Mouse (Mus musculus) hindbrain, embryonic 12.5 days (tissue): ENCODE measurements around the gene Cenpa. TPM values are rescaled to one million over a fixed set of nuclear protein-coding genes. Genes with fewer than 3 reads are reported as not detected.
A peak's percentile ranks its signal among the peaks of the same experiment; 100 is the strongest.
"Not testable (repeated sequence)": the region's sequence is repeated elsewhere in the genome, so short reads cannot be mapped to it uniquely, and the experiment has no call there.

Source experiments
- ATAC-seq: fragments of 200-750 bp; cut with Nextera tagmentation; 2 replicates; pipeline ENCODE4 v1.8.0; 2017; ENCODE audit warnings: moderate TSS enrichment; ENCODE audit not compliant: low FRiP score
- H3K27ac ChIP-seq: fragments of 300-500 bp; sonication (generic); 2 replicates; pipeline ENCODE4 v1.5.1; 2016; ENCODE audit warnings: mild to moderate bottlenecking
- H3K27me3 ChIP-seq: fragments of 300-500 bp; sonication (generic); 2 replicates; pipeline ENCODE4 v1.6.1; 2016; ENCODE audit warnings: mild to moderate bottlenecking
- H3K36me3 ChIP-seq: fragments of 300-500 bp; sonication (generic); 2 replicates; pipeline ENCODE4 v1.6.1; 2016; ENCODE audit warnings: mild to moderate bottlenecking
- H3K4me1 ChIP-seq: fragments of 300-500 bp; sonication (generic); 2 replicates; pipeline ENCODE4 v1.6.1; 2016
- H3K4me2 ChIP-seq: fragments of 300-500 bp; sonication (generic); replicated peaks from 2 replicates; pipeline ENCODE4 v1.6.1; 2016; ENCODE audit warnings: mild to moderate bottlenecking
- H3K4me3 ChIP-seq: fragments of 300-500 bp; sonication (generic); 2 replicates; pipeline ENCODE4 v1.5.1; 2016; ENCODE audit warnings: mild to moderate bottlenecking
- H3K9ac ChIP-seq: fragments of 300-500 bp; sonication (generic); 2 replicates; pipeline ENCODE4 v1.6.1; 2016; ENCODE audit warnings: mild to moderate bottlenecking, moderate library complexity
- H3K9me3 ChIP-seq: fragments of 300-500 bp; sonication (generic); replicated peaks from 2 replicates; pipeline ENCODE4 v1.6.1; 2016; ENCODE audit warnings: mild to moderate bottlenecking
- WGBS: fragments of 180-500 bp; shearing (Covaris S2); methylation state at CpG from one replicate; pipeline ENCODE4 v1.1.7; 2016; 5-methylcytosine and 5-hydroxymethylcytosine counted together
- polyA plus RNA-seq: library from polyadenylated mRNA; unstranded; fragments of >200 nt; fragmentation: Nextera tagmentation; extraction: Ambion mirVana; gene quantifications from 2 replicates; pipeline ENCODE4 v1.2.1, GENCODE M21; 2016

Cenpa gene
- polyA plus RNA-seq, 1 experiment from 2014 or later: 221 TPM

DNA sequence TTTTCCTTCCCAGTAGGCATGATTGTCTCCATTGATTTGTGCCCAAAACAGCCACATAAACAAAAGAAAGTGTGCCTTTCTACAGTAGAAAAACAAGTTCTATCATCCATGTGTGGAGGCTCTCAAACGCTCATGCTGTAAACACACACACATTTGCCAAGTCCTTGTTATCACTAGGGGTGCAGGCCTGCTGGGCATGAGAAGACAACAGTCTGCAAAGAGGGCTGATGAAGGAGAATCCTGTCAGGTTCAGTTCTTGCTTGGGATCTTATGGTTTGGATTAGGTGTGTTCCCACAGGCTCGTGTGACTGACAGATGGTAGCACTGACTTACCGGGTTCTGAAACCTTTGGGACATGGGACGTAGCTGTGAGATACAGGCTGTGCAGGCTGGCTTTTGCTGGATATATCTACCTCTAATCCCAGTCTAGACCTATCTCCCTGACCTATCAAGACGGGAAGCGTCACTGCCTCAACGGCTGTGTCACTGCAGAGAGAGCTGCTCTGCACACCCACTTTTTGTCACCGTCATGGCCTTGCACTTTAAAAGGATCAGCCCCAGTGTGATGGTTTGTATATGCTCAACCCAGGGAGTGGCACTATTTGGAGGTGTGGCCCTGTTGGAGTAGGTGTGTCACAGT is 33.9 kb downstream of the Cenpa start:
- no peaks in the 10 kb centered on the region for H3K9me3 ChIP-seq
- WGBS: 76% methylated on average over 8 of the region's 8 CpGs
- no peak overlapping the region for H3K27ac ChIP-seq
- H3K27me3 ChIP-seq: 0 out of 2 replicates have a peak, but pooled peaks cover 4% of the 10 kb centered on the region
- ATAC-seq: no peak
- H3K4me2 ChIP-seq: no peak overlapping the region
- no peak overlapping the region for H3K4me3 ChIP-seq
- no peak overlapping the region for H3K9ac ChIP-seq
- no peaks in the 10 kb centered on the region for H3K36me3 ChIP-seq
- 0 out of 2 replicates have a peak, but pooled peaks cover 4% of the 10 kb centered on the region for H3K4me1 ChIP-seq

GRCm38 (mm10) chr5:30701373-30701772 is 34.8 kb downstream of the Cenpa start:
- not testable (repeated sequence) for ATAC-seq, H3K27me3 ChIP-seq, H3K27ac ChIP-seq, H3K9me3 ChIP-seq, H3K4me1 ChIP-seq, H3K4me3 ChIP-seq, H3K4me2 ChIP-seq, H3K36me3 ChIP-seq, H3K9ac ChIP-seq
- 28% methylated on average over 4 of the region's 4 CpGs for WGBS

DNA sequence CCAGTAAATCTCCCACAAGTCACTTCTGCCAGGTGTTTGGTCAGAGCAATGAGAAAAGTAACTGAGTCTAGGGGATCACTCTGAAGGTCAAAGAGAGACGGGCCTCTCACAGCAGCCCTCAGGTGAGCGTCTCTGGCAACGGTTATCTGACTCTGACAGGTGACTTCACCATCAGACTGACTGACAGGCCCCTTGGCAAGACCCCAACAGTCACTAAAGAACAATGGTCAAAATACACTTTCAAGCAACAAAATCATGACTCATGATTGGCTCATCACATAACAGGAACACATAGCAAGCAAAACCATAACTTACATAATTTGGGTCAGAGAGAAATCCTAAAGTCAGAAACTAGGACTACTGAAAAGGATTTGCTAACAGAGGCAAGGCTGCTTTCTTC is 35.3 kb downstream of the Cenpa start:
- WGBS: 85% methylated on average over 3 of the region's 3 CpGs
- Histone ChIP-seq H3K27me3 (peaks cover 4% of the 10 kb centered on the region; the same call in 1 of the 2 replicates), H3K4me1 (0 out of 2 replicates have a peak, but pooled peaks cover 4% of the 10 kb centered on the region), H3K4me3 (no peak overlapping the region), H3K36me3 (no peaks in the 10 kb centered on the region), H3K27ac (no peak overlapping the region), H3K9ac (no peak overlapping the region), H3K4me2 (no peak overlapping the region), H3K9me3 (no peaks in the 10 kb centered on the region)
- no peak for ATAC-seq

GRCm38 (mm10) chr5:30709744-30710383 is 43.3 kb downstream of the Cenpa start:
- H3K27me3 ChIP-seq: peaks cover 6% of the 10 kb centered on the region
- ATAC-seq: no peak
- peaks cover 34% of the 10 kb centered on the region for H3K4me1 ChIP-seq
- H3K36me3 ChIP-seq: no peaks in the 10 kb centered on the region
- H3K4me3 ChIP-seq: no peak overlapping the region
- H3K4me2 ChIP-seq: no peak overlapping the region
- 14% methylated on average over 13 of the region's 13 CpGs for WGBS
- H3K9ac ChIP-seq: no peak overlapping the region
- no peak overlapping the region for H3K27ac ChIP-seq
- no peaks in the 10 kb centered on the region for H3K9me3 ChIP-seq

- no peak for ATAC-seq
- peak overlapping the region; percentile 72 for H3K4me3 ChIP-seq
- 18% methylated on average over 8 of the region's 8 CpGs for WGBS
Observed at GRCm38 (mm10) chr5:30710486-30710885, 43.9 kb downstream of the Cenpa start.

DNA sequence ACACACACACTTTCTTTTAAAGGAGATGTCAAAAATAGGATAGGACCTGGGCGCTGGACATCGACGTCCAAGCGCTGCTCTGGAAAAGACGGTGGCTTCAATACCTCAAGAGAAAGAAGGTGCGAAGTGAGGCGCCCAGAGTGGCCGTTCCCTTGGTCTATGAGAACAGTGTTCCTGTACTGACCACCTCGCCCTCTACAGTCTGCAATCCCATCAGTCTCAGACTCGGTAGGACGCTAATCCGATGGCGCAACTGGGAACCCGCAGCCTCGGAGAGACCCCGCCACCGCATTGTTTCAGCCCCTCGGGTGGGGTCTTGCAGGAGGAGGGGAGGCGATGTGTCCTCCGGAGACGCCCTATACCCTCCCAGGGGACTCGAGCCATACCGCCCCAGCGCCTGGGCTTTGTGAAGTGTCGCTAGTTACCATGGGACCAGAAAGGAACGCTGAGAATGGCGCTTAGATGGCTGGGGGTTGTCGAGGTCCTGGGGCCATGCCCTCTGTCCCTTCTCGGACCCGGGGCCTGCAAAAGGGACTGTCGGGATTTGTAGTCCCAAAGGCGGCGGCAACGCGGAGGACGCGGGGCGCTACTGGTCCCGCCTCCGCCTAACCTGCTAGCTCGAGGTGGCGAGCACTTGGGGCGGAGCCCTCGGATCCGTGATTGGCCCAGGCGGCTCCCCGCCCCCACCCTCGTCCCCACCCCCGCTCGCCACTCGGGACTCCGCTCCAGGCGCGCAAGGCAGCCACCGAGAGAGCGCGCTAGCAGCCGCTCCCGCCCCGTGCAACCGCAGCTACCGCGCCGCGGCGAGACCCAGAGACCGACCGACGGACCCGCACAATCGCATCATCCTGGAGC is 44.8 kb downstream of the Cenpa start, which contains the start of gene Dpysl5:
TSS of gene Dpysl5 (plus strand) at position 418 of the 855 bp plus-strand sequence.
- peak; percentile 91 for ATAC-seq
- WGBS: under 1% methylated on average over 69 of the region's 71 CpGs
- H3K4me2 ChIP-seq: peak within 1 kb of the TSS; percentile 77
- peaks cover 6% of the 10 kb centered on the region for H3K27me3 ChIP-seq
- peak within 1 kb of the TSS; percentile 92 for H3K9ac ChIP-seq
- peak within 1 kb of the TSS; percentile 72 for H3K4me3 ChIP-seq
- H3K4me1 ChIP-seq: peaks cover 40% of the 10 kb centered on the region
- no peaks in the 10 kb centered on the region for H3K9me3 ChIP-seq
- peak within 1 kb of the TSS; percentile 95 for H3K27ac ChIP-seq
- H3K36me3 ChIP-seq: no peaks in the 10 kb centered on the region

More at GRCm38 (mm10) chr5:30710486-30710885, 43.9 kb downstream of the Cenpa start:
- H3K4me1 ChIP-seq: peaks cover 40% of the 10 kb centered on the region
- H3K9me3 ChIP-seq: no peaks in the 10 kb centered on the region
- peak overlapping the region; percentile 95; the same call in 1 of the 2 replicates for H3K27ac ChIP-seq
- H3K4me2 ChIP-seq: peak overlapping the region; percentile 77
- no peaks in the 10 kb centered on the region for H3K36me3 ChIP-seq
- H3K27me3 ChIP-seq: peaks cover 6% of the 10 kb centered on the region
- H3K9ac ChIP-seq: peak overlapping the region; percentile 92; the same call in 1 of the 2 replicates

- WGBS: 0% methylated on average over 14 of the region's 14 CpGs
- peaks cover 6% of the 10 kb centered on the region for H3K27me3 ChIP-seq
- peak overlapping the region; percentile 95 for H3K27ac ChIP-seq
- peak overlapping the region; percentile 92 for H3K9ac ChIP-seq
- no peaks in the 10 kb centered on the region for H3K9me3 ChIP-seq
- peak overlapping the region; percentile 72 for H3K4me3 ChIP-seq
- no peak; the same call in none of the 2 replicates for ATAC-seq
- peak overlapping the region; percentile 77 for H3K4me2 ChIP-seq
- peaks cover 39% of the 10 kb centered on the region for H3K4me1 ChIP-seq
- no peaks in the 10 kb centered on the region for H3K36me3 ChIP-seq
Observed at GRCm38 (mm10) chr5:30712002-30712390, 45.4 kb downstream of the Cenpa start.

GRCm38 (mm10) chr5:30712441-30713298 is 46.1 kb downstream of the Cenpa start:
- ATAC-seq: peak; percentile 72
- H3K4me1 ChIP-seq: peaks cover 36% of the 10 kb centered on the region
- no peaks in the 10 kb centered on the region for H3K9me3 ChIP-seq
- H3K36me3 ChIP-seq: no peaks in the 10 kb centered on the region
- H3K4me3 ChIP-seq: peak overlapping the region; percentile 72
- H3K27ac ChIP-seq: peak overlapping the region; percentile 95
- under 1% methylated on average over 43 of the region's 43 CpGs for WGBS
- H3K27me3 ChIP-seq: peaks cover 6% of the 10 kb centered on the region
- H3K4me2 ChIP-seq: peak overlapping the region; percentile 77
- H3K9ac ChIP-seq: peak overlapping the region; percentile 92

DNA sequence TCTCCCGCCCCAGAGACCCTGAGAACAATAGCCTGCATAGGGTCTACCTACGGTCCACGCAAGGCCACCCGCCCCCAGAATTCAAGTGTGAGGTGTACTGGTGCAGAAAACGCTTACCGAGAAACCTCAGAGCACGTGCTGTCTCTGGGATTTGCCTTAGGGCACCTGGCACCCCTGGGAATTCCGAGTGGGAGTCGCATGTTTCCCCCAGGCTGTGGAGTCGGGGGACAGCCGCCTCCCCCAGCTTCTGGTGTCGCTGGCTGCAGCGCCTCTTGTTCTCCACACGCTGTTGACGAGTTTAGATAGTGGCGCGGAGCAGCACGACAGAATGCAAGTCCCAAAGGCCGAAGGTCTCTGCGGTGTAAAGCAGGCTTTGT is 46.7 kb downstream of the Cenpa start:
- Histone ChIP-seq H3K27ac (peak overlapping the region; percentile 95), H3K4me3 (peak overlapping the region; percentile 72), H3K9ac (peak overlapping the region; percentile 92), H3K4me1 (peaks cover 37% of the 10 kb centered on the region), H3K4me2 (peak overlapping the region; percentile 77), H3K27me3 (peaks cover 6% of the 10 kb centered on the region), H3K9me3 (no peaks in the 10 kb centered on the region), H3K36me3 (no peaks in the 10 kb centered on the region)
- under 1% methylated on average over 20 of the region's 20 CpGs for WGBS
- peak; percentile 32 for ATAC-seq

- no peak for ATAC-seq
- Histone ChIP-seq H3K4me1 (peaks cover 37% of the 10 kb centered on the region), H3K4me2 (peak overlapping the region; percentile 77), H3K27me3 (peaks cover 5% of the 10 kb centered on the region), H3K27ac (peak overlapping the region; percentile 95), H3K4me3 (peak overlapping the region; percentile 72), H3K36me3 (no peaks in the 10 kb centered on the region), H3K9me3 (no peaks in the 10 kb centered on the region), H3K9ac (peak overlapping the region; percentile 92)
- WGBS: 15% methylated on average over 11 of the region's 11 CpGs
Observed at GRCm38 (mm10) chr5:30713691-30714090, 47.1 kb downstream of the Cenpa start.

GRCm38 (mm10) chr5:30716311-30716710 is 49.7 kb downstream of the Cenpa start:
- Histone ChIP-seq H3K4me3 (no peak overlapping the region), H3K36me3 (peaks cover 5% of the 10 kb centered on the region; the same call in 1 of the 2 replicates), H3K9me3 (no peaks in the 10 kb centered on the region), H3K9ac (no peak overlapping the region), H3K27me3 (no peaks in the 10 kb centered on the region; the same call in 1 of the 2 replicates), H3K27ac (no peak overlapping the region), H3K4me2 (no peak overlapping the region), H3K4me1 (peaks cover 28% of the 10 kb centered on the region)
- 84% methylated on average over 2 of the region's 2 CpGs for WGBS
- no peak for ATAC-seq
